Mouse (Mus musculus): Measurements from ENCODE around the gene Mrpl39.

Mrpl39 gene

GRCm38 (mm10) chr16:84698708-84699107 is 36.8 kb downstream of the Mrpl39 start:
- no peak for DNase-seq (ENCODE audit: low spot score)

- no peak for DNase-seq (ENCODE audit: low spot score)
These were observed 39.4 kb downstream of the Mrpl39 start for GRCm38 (mm10) chr16:84696178-84696577.

- DNase-seq (ENCODE audit: low spot score) = no peak
These were observed 53.6 kb downstream of the Mrpl39 start for GRCm38 (mm10) chr16:84681991-84682390.

DNA sequence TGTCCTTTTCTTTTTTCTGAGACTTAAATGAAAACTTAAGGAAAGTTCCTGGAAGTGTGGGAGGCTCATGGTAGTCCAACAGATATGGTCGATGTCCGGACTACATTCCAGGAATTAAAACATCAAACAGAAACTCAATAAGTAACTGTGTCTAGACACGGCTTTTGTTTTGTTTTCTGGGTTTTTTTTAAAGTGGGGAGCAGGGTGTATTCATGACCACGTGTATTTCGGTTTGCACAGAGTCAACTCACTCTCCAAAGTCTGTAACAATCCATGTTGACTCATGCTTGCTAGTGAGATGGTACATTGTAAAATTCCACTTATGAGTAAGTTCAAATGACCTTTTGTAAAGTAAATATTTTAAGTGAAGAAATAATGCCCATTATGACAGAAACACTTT is 54.8 kb downstream of the Mrpl39 start:
- no peak for DNase-seq (ENCODE audit: low spot score)

GRCm38 (mm10) chr16:84677292-84677691 is 58.2 kb downstream of the Mrpl39 start:
- no peak for DNase-seq (ENCODE audit: low spot score)

All from spleen, adult 12 weeks (tissue).